In genomic region chr15:82929595-82929994, GRCm38 (mm10) we compare ENCODE assay signal across 8 mouse cellular contexts. TPM values are rescaled to one million over a fixed set of nuclear protein-coding genes. Genes with fewer than 3 reads are reported as not detected.
DNase-seq lines count a peak whose midpoint lies in the region; ATAC-seq and TF ChIP-seq lines count a peak whose summit lies in the region.

No protein-coding gene starts in this region.

- no peak overlapping the region for H3K9ac ChIP-seq in intestine, embryonic 14.5 days (ENCODE audit: low read length)
- no peak overlapping the region for H3K9ac ChIP-seq in intestine, postnatal 0 days (ENCODE audit: low read depth, low read length)
- H3K9ac ChIP-seq in hindbrain, embryonic 15.5 days = no peak overlapping the region

- H3K4me3 ChIP-seq in intestine, embryonic 14.5 days (ENCODE audit: low read depth, low read length) = no peak overlapping the region
- no peak overlapping the region for H3K4me3 ChIP-seq in intestine, postnatal 0 days (ENCODE audit: low read depth, low read length)
- no peak overlapping the region for H3K4me3 ChIP-seq in hindbrain, embryonic 15.5 days

- H3K27ac ChIP-seq in intestine, embryonic 14.5 days (ENCODE audit: low read depth) = no peak overlapping the region
- H3K27ac ChIP-seq in intestine, postnatal 0 days (ENCODE audit: low read depth, low read length) = no peak overlapping the region
- H3K27ac ChIP-seq in hindbrain, embryonic 15.5 days (replicated peaks) = peak overlapping the region; percentile 77

- no peaks in the 10 kb centered on the region for H3K36me3 ChIP-seq in intestine, embryonic 14.5 days (ENCODE audit: control insufficient read depth, insufficient read depth, low read length)
- no peaks in the 10 kb centered on the region for H3K36me3 ChIP-seq in intestine, postnatal 0 days (ENCODE audit: control insufficient read depth, insufficient read depth)
- H3K36me3 ChIP-seq in hindbrain, embryonic 15.5 days = no peaks in the 10 kb centered on the region

- H3K27me3 ChIP-seq in intestine, embryonic 14.5 days (replicated peaks; ENCODE audit: control insufficient read depth, insufficient read depth, low read length) = no peaks in the 10 kb centered on the region
- H3K27me3 ChIP-seq in intestine, postnatal 0 days (replicated peaks; ENCODE audit: control insufficient read depth, insufficient read depth, low read length) = 0 out of 2 replicates have a peak, but pooled peaks cover 6% of the 10 kb centered on the region
- H3K27me3 ChIP-seq in hindbrain, embryonic 15.5 days = no peaks in the 10 kb centered on the region

- TF ChIP-seq CTCF in intestine, postnatal 0 days (IDR thresholded peaks at IDR 0.05; ENCODE audit: low read depth) = no peak

- DNase-seq in intestine, embryonic 14.5 days (ENCODE audit: low spot score) = no peak
- DNase-seq in urinary bladder, postnatal 14 days (ENCODE audit: low spot score) = peak; percentile 36
- no peak for DNase-seq in urinary bladder, adult 2 months (ENCODE audit: low spot score)
- DNase-seq in thymus, postnatal 10 days (ENCODE audit: low spot score in 2 of 2) = no peak
- no peak for DNase-seq in ovary, postnatal 36 days (ENCODE audit: low spot score)
- DNase-seq in kidney, adult 9 months = no peak

- H3K4me1 ChIP-seq in intestine, embryonic 14.5 days (replicated peaks; ENCODE audit: control insufficient read depth, insufficient read depth, low read length) = peaks cover 67% of the 10 kb centered on the region
- no peaks in the 10 kb centered on the region for H3K4me1 ChIP-seq in intestine, postnatal 0 days (replicated peaks; ENCODE audit: control insufficient read depth, insufficient read depth, low read length)
- H3K4me1 ChIP-seq in hindbrain, embryonic 15.5 days (replicated peaks) = peaks cover 88% of the 10 kb centered on the region

- WGBS in intestine, embryonic 14.5 days = 28% methylated on average over 9 of the region's 9 CpGs
- 34% methylated on average over 9 of the region's 9 CpGs for WGBS in intestine, postnatal 0 days
- WGBS in hindbrain, embryonic 15.5 days = 20% methylated on average over 9 of the region's 9 CpGs

- no peak for ATAC-seq in intestine, embryonic 14.5 days (replicated peaks; ENCODE audit: low FRiP score, low TSS enrichment, low read depth)
- ATAC-seq in intestine, postnatal 0 days = no peak
- ATAC-seq in hindbrain, embryonic 15.5 days (ENCODE audit: low FRiP score, low read depth) = no peak

- no peaks in the 10 kb centered on the region for H3K9me3 ChIP-seq in intestine, embryonic 14.5 days (ENCODE audit: control insufficient read depth, low read length)
- H3K9me3 ChIP-seq in intestine, postnatal 0 days (ENCODE audit: control insufficient read depth) = no peaks in the 10 kb centered on the region
- no peaks in the 10 kb centered on the region for H3K9me3 ChIP-seq in hindbrain, embryonic 15.5 days

- H3K4me2 ChIP-seq in intestine, embryonic 14.5 days (ENCODE audit: low read length) = 0 out of 2 replicates have a peak overlapping the region, but pooled peaks have one; percentile 12
- no peak overlapping the region for H3K4me2 ChIP-seq in intestine, postnatal 0 days (replicated peaks; ENCODE audit: low read depth)
- H3K4me2 ChIP-seq in hindbrain, embryonic 15.5 days = peak overlapping the region; percentile 18

RNA-seq across cellular contexts. Expression of gene Tcf20, which starts 58.1 kb away (rescaled TPM):
- 11.7 and 12.4 TPM in 2 replicates for polyA plus RNA-seq in intestine, embryonic 14.5 days (2014; fragmentation: Nextera tagmentation; extraction: Ambion mirVana)
- polyA plus RNA-seq in intestine, postnatal 0 days (2015; fragmentation: Nextera tagmentation; extraction: Ambion mirVana) = 3.9 and 4.1 TPM in 2 replicates
- 15.0 and 21.0 TPM in 2 replicates for polyA plus RNA-seq in urinary bladder, adult 2 months (2012; rRNA removed)
- 10.4 and 11.4 TPM in 2 replicates for polyA plus RNA-seq in hindbrain, embryonic 15.5 days (2015; fragmentation: Nextera tagmentation; extraction: Ambion mirVana)
